Mouse (Mus musculus) cerebellum, postnatal 36 days (tissue): ENCODE results near the gene Olfr1378.
A peak's percentile ranks its signal among the peaks of the same experiment; 100 is the strongest.

Experiments used
- DNase-seq, 2 experiments: peaks; one replicate each; pipeline ENCODE4 v3.0.0; 2021 to 2022; ENCODE audit warnings: mixed read lengths in 2 of 2

The Olfr1378 gene

DNA sequence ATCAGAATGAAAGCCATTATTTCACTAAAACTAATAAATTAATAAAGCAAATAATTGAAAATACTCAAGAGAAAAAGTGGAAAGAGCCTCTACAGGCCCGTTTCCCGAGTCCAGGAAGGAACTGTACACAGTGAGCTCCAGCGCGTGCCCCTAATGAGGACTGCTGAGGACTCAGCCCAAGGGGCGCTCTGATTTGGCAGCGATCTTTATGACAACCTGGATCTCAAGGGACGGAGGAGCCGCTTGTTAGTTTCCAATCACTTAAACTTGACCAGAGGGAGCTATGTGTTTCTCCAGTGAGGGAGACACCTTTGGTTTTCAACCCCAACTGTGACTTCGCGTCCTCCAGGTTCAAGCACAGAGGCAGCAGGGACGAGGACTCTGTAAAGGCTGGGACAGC lies at the start of gene Olfr1378:
Gene Olfr1378 (plus strand): TSS at position 301 of the 400 bp plus-strand sequence.
- no peak for DNase-seq

GRCm38 (mm10) chr11:50930469-50931014 lies 35.8 kb upstream of the Olfr1378 start:
- DNase-seq, result no peak

DNA sequence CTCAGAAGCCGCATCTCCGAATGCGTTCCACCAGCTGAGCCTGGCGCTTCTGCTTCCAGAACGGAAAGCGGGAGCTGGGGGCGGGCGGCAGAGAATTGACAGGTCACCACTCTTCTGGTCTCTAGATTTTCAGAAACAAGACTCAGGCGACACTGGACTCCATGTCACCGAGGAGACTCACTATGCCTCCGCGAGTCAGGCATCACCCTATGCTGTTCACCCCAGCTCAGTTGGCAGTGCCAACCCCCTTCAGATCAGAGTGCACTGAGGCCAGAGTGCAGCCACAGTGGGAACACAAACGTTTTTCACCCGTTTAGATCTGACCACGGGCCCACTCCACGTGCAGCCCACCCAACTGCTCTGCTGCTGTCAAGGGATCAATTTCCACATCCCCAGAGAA lies 35.3 kb upstream of the Olfr1378 start:
- DNase-seq, result no peak

- DNase-seq, result peak; percentile 85 to 87
Measured at GRCm38 (mm10) chr11:50931451-50931866, 34.9 kb upstream of the Olfr1378 start, which contains the start of gene Zfp354b. Gene Zfp354b (minus strand): TSS chr11:50931633.

DNA sequence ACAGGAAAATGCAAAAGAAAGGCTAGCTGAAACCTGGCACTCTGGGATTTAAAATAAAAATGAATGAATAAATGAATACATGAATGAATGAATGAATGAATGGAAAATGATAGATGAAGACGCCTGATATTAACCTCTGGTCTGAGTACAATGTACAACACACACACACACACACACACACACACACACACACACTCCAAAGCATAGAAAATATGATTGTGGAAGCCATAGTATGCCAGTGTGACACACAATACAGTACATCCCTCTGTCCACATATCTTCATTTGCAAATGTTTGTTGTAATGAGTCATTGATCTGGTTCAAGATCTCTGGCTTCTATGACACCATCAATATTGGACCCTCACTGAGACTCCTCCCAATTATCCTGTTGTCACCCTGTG lies 34.3 kb upstream of the Olfr1378 start:
- no peak for DNase-seq

DNA sequence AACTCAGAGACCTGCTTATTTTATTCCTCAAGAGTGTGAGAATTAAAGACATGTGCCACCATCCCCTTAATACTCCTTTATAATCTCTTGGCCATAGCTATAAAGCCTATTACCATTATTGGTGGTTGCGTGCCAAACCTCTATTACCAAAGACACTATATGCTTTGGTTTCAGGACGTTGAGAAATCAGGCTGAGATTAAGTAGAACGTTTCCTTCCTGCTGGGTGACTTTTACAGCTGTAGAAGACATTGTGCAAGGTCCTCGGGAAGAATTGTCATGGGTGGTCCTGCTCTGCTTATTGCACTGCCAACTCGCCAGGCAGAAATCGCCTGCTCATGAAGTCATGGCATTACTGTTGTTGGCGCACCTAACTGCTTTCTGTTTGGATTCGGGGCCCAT lies 27.9 kb upstream of the Olfr1378 start:
- DNase-seq, result no peak

GRCm38 (mm10) chr11:50939621-50940366 lies 26.5 kb upstream of the Olfr1378 start:
- peak in 1 of 2 experiments; percentile 44 for DNase-seq

GRCm38 (mm10) chr11:50942386-50942785 lies 23.9 kb upstream of the Olfr1378 start:
- DNase-seq, result peak in 1 of 2 experiments; percentile 13

DNA sequence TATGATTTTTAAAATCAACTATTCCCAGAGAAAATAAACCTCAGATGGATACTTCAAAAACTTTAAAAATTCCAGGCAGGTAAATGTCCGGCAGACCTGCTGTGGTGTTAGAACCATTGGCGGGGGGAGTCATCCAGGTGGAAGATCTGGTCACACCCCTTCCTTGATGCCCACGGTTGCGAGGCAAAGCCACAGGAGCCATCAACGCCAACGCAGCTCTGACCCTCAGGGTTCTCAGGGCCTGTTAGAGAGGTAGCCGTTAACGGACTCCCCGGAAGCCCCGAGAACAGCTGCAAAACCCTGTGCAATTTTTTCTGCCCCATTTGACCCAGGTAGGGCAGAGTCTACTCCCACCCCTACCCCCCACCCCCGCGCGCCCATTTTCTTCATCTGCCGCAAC lies 22.8 kb upstream of the Olfr1378 start, which contains the start of gene 4933414I15Rik:
Gene 4933414I15Rik (minus strand): TSS at position 260 of the 400 bp plus-strand sequence.
- no peak for DNase-seq

- no peak for DNase-seq
Measured at GRCm38 (mm10) chr11:50952290-50952689, 14.0 kb upstream of the Olfr1378 start.

- no peak for DNase-seq
Measured at GRCm38 (mm10) chr11:50953665-50954064, 12.7 kb upstream of the Olfr1378 start, which contains the start of gene Prop1. Gene Prop1 (minus strand): TSS chr11:50953765.

- DNase-seq, result no peak
Measured at GRCm38 (mm10) chr11:50964886-50965285, 1.4 kb upstream of the Olfr1378 start.

- DNase-seq, result no peak
Measured at GRCm38 (mm10) chr11:50977216-50977615, 10.9 kb downstream of the Olfr1378 start.

GRCm38 (mm10) chr11:50981667-50982066 lies 15.3 kb downstream of the Olfr1378 start, which contains the start of gene Olfr1377:
Gene Olfr1377 (plus strand): TSS chr11:50981967.
- no peak for DNase-seq

DNA sequence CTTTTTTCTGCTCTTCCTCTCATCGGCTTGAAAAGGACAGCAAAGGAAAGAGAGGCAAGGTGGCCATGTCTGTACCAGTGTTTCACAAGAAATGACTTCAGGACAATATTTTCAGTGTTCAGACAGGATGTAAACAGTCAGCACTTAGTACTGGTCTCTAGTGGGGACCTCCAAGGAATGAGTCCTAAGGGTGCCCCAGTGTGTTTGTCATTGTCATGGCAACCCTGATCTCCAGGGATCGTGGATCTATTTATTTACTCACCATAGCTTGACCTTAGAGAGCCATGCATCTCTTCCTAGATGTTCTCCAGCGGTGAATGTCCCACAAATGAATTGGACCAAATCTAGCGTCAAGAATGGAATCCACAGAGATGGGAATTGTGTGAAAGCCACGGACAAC lies 37.0 kb downstream of the Olfr1378 start, which contains the start of gene Olfr51:
Gene Olfr51 (plus strand): TSS at position 301 of the 400 bp plus-strand sequence.
- no peak for DNase-seq

GRCm38 (mm10) chr11:51011821-51012220 lies 45.5 kb downstream of the Olfr1378 start:
- no peak for DNase-seq

DNA sequence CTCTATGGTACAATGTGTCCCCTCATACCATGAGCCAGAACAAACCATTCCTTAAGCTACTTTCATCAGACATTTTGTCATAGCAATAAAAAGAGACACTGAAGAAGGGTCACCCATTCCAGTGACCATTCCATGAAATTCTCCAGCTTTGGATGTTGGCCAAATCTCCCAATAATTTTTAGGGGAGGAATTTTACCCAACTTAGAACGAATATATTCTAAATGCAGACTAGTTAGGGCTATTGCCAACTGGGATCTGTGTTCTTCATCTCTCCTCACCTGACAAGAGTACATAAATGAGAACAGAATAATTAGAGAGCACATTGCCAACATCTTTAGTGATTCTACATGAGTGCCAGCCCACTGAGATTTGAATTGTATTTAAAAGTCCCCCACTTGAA lies 47.6 kb downstream of the Olfr1378 start, which contains the start of gene Olfr54:
Gene Olfr54 (plus strand): TSS at position 301 of the 400 bp plus-strand sequence.
- no peak for DNase-seq

- no peak for DNase-seq
Measured at GRCm38 (mm10) chr11:51016341-51016740, 50.0 kb downstream of the Olfr1378 start.
